Mouse (Mus musculus): ENCODE results near the gene Ctrl. TPM values are rescaled to one million over a fixed set of nuclear protein-coding genes. Genes with fewer than 3 reads are reported as not detected.

The Ctrl gene
- polyA plus RNA-seq, 1 experiment: not detected

GRCm38 (mm10) chr8:105892432-105892831, 41.2 kb downstream of the Ctrl start:
- Histone ChIP-seq H3K27ac (ENCODE audit: insufficient read depth, low read depth, low read length) (no peak overlapping the region), H3K4me3 (ENCODE audit: insufficient read depth, low read depth, low read length) (no peak overlapping the region), H3K4me1 (ENCODE audit: control insufficient read depth, insufficient read depth, low read length) (peaks cover 12% of the 10 kb centered on the region)
- WGBS: 77% methylated on average over 6 of the region's 6 CpGs
- TF ChIP-seq POLR2A (IDR thresholded peaks at IDR 0.05; ENCODE audit: insufficient read depth, low read depth, low read length) (no peak), CTCF (IDR thresholded peaks at IDR 0.05; ENCODE audit: insufficient read depth, low read depth, low read length) (no peak)

GRCm38 (mm10) chr8:105890870-105891269, 42.8 kb downstream of the Ctrl start:
- TF ChIP-seq POLR2A (IDR thresholded peaks at IDR 0.05; ENCODE audit: insufficient read depth, low read depth, low read length): no peak
- TF ChIP-seq CTCF (IDR thresholded peaks at IDR 0.05; ENCODE audit: insufficient read depth, low read depth, low read length): no peak
- Histone ChIP-seq H3K4me3 (ENCODE audit: insufficient read depth, low read depth, low read length) (no peak overlapping the region), H3K4me1 (ENCODE audit: control insufficient read depth, insufficient read depth, low read length) (peaks cover 12% of the 10 kb centered on the region), H3K27ac (ENCODE audit: insufficient read depth, low read depth, low read length) (no peak overlapping the region)
- 54% methylated on average over 6 of the region's 6 CpGs for WGBS

DNA sequence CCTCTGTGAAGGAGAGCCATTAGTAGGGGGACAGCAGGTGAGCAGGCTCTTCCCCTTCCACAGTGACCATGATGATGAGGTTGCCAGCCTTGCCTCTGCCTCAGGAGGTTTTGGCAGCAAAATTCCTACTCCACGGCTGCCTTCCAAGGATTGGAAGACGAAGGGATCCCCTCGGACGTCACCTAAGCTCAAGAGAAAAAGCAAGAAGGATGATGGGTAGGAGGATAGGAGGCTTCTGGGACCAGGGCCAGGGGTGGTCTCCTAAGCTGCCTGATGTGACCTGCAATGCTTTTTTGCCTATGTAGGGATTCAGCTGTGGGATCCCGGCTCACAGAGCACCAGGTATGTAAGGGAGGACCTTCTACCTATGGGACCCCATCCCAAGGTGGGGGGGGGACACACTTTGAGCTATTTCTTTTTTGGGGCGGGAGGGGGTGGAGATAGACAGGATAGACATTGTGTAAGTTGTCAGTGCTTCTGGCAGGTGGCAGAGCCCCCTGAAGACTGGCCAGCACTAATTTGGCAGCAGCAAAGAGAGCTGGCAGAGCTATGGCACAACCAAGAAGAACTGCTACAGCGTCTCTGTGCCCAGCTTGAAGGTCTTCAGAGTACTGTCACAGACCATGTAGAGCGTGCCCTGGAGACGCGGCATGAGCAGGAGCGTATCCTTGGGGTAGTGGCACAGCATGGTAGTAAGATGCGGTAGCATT, 43.8 kb downstream of the Ctrl start:
- 72% methylated on average over 12 of the region's 12 CpGs for WGBS
- H3K27ac ChIP-seq (ENCODE audit: insufficient read depth, low read depth, low read length): no peak overlapping the region

More for the DNA sequence above, 43.8 kb downstream of the Ctrl start:
- Histone ChIP-seq H3K4me3 (ENCODE audit: insufficient read depth, low read depth, low read length) (no peak overlapping the region), H3K4me1 (ENCODE audit: control insufficient read depth, insufficient read depth, low read length) (peaks cover 12% of the 10 kb centered on the region)
- TF ChIP-seq POLR2A (IDR thresholded peaks at IDR 0.05; ENCODE audit: insufficient read depth, low read depth, low read length): no peak
- TF ChIP-seq CTCF (IDR thresholded peaks at IDR 0.05; ENCODE audit: insufficient read depth, low read depth, low read length): no peak

Other genes starting within 250 kb of the Ctrl start
- gene Carmil2, start 247.6 kb downstream of the Ctrl start, polyA plus RNA-seq (2012; ENCODE audit: insufficient read depth, insufficient read length, low replicate concordance, missing spikeins): 218 TPM in 1 of 2 replicates, not detected in the other
- not detected in 2 replicates for gene Acd, start 232.8 kb downstream of the Ctrl start, polyA plus RNA-seq (2012; ENCODE audit: insufficient read depth, insufficient read length, low replicate concordance, missing spikeins)
- not detected in 2 replicates for gene Pard6a, start 232.7 kb downstream of the Ctrl start, polyA plus RNA-seq (2012; ENCODE audit: insufficient read depth, insufficient read length, low replicate concordance, missing spikeins)
- gene 4933405L10Rik, start 226.2 kb downstream of the Ctrl start, polyA plus RNA-seq (2012; ENCODE audit: insufficient read depth, insufficient read length, low replicate concordance, missing spikeins): not detected in 2 replicates
- gene Enkd1, start 225.7 kb downstream of the Ctrl start, polyA plus RNA-seq (2012; ENCODE audit: insufficient read depth, insufficient read length, low replicate concordance, missing spikeins): not detected in 2 replicates
- not detected in 2 replicates for gene Gfod2, start 175.2 kb downstream of the Ctrl start, polyA plus RNA-seq (2012; ENCODE audit: insufficient read depth, insufficient read length, low replicate concordance, missing spikeins)
- not detected in 2 replicates for gene Ranbp10, start 106.5 kb downstream of the Ctrl start, polyA plus RNA-seq (2012; ENCODE audit: insufficient read depth, insufficient read length, low replicate concordance, missing spikeins)
- gene Tsnaxip1, start 106.1 kb downstream of the Ctrl start, polyA plus RNA-seq (2012; ENCODE audit: insufficient read depth, insufficient read length, low replicate concordance, missing spikeins): not detected in 2 replicates
- not detected in 2 replicates for gene Cenpt, start 80.6 kb downstream of the Ctrl start, polyA plus RNA-seq (2012; ENCODE audit: insufficient read depth, insufficient read length, low replicate concordance, missing spikeins)
- gene Thap11, start 78.7 kb downstream of the Ctrl start, polyA plus RNA-seq (2012; ENCODE audit: insufficient read depth, insufficient read length, low replicate concordance, missing spikeins): not detected in 2 replicates
- not detected in 2 replicates for gene Nutf2, start 73.3 kb downstream of the Ctrl start, polyA plus RNA-seq (2012; ENCODE audit: insufficient read depth, insufficient read length, low replicate concordance, missing spikeins)
- gene Edc4, start 53.0 kb downstream of the Ctrl start, polyA plus RNA-seq (2012; ENCODE audit: insufficient read depth, insufficient read length, low replicate concordance, missing spikeins): not detected in 2 replicates
- gene Nrn1l, start 40.3 kb downstream of the Ctrl start, polyA plus RNA-seq (2012; ENCODE audit: insufficient read depth, insufficient read length, low replicate concordance, missing spikeins): not detected in 2 replicates
- gene Pskh1, start 33.4 kb downstream of the Ctrl start, polyA plus RNA-seq (2012; ENCODE audit: insufficient read depth, insufficient read length, low replicate concordance, missing spikeins): not detected in 2 replicates
- not detected in 2 replicates for gene Psmb10, start 4.6 kb upstream of the Ctrl start, polyA plus RNA-seq (2012; ENCODE audit: insufficient read depth, insufficient read length, low replicate concordance, missing spikeins)
- gene Lcat, start 9.5 kb upstream of the Ctrl start, polyA plus RNA-seq (2012; ENCODE audit: insufficient read depth, insufficient read length, low replicate concordance, missing spikeins): not detected in 2 replicates
- not detected in 2 replicates for gene Slc12a4, start 32.2 kb upstream of the Ctrl start, polyA plus RNA-seq (2012; ENCODE audit: insufficient read depth, insufficient read length, low replicate concordance, missing spikeins)
- gene Dpep3, start 45.6 kb upstream of the Ctrl start, polyA plus RNA-seq (2012; ENCODE audit: insufficient read depth, insufficient read length, low replicate concordance, missing spikeins): not detected in 2 replicates
- gene Dus2, start 57.5 kb upstream of the Ctrl start, polyA plus RNA-seq (2012; ENCODE audit: insufficient read depth, insufficient read length, low replicate concordance, missing spikeins): not detected in 2 replicates
- not detected in 2 replicates for gene Dpep2nb, start 72.1 kb upstream of the Ctrl start, polyA plus RNA-seq (2012; ENCODE audit: insufficient read depth, insufficient read length, low replicate concordance, missing spikeins)
- gene Ddx28, start 78.0 kb upstream of the Ctrl start, polyA plus RNA-seq (2012; ENCODE audit: insufficient read depth, insufficient read length, low replicate concordance, missing spikeins): not detected in 2 replicates
- gene Nfatc3, start 125.0 kb upstream of the Ctrl start, polyA plus RNA-seq (2012; ENCODE audit: insufficient read depth, insufficient read length, low replicate concordance, missing spikeins): 102 and 111 TPM in 2 replicates
- gene Esrp2, start 203.1 kb upstream of the Ctrl start, polyA plus RNA-seq (2012; ENCODE audit: insufficient read depth, insufficient read length, low replicate concordance, missing spikeins): not detected in 2 replicates
- gene Pla2g15, start 216.5 kb upstream of the Ctrl start, polyA plus RNA-seq (2012; ENCODE audit: insufficient read depth, insufficient read length, low replicate concordance, missing spikeins): not detected in 2 replicates
- not detected in 2 replicates for gene Slc7a6, start 235.0 kb upstream of the Ctrl start, polyA plus RNA-seq (2012; ENCODE audit: insufficient read depth, insufficient read length, low replicate concordance, missing spikeins)

Data from olfactory bulb, adult 2 months (tissue).